Mouse (Mus musculus) heart, embryonic 15.5 days (tissue): ENCODE data around the gene Ceacam16. TPM values are rescaled to one million over a fixed set of nuclear protein-coding genes. Genes with fewer than 3 reads are reported as not detected.

ENCODE experiments used
- ATAC-seq: fragments of 200-750 bp; cut with Nextera tagmentation; replicated peaks from 2 replicates; pipeline ENCODE4 v1.8.0; 2017; ENCODE audit warnings: low read depth, moderate TSS enrichment; ENCODE audit not compliant: insufficient number of reproducible peaks, insufficient read depth, low FRiP score
- H3K27ac ChIP-seq: fragments of 300-500 bp; sonication (generic); 2 replicates; pipeline ENCODE4 v1.5.1; 2015; ENCODE audit warnings: mild to moderate bottlenecking, inconsistent platforms
- H3K27me3 ChIP-seq: fragments of 300-500 bp; sonication (generic); 2 replicates; pipeline ENCODE4 v1.6.1; 2015; ENCODE audit warnings: inconsistent platforms
- H3K36me3 ChIP-seq: fragments of 300-500 bp; sonication (generic); 2 replicates; pipeline ENCODE4 v1.6.1; 2015; ENCODE audit warnings: mild to moderate bottlenecking, inconsistent platforms
- H3K4me1 ChIP-seq: fragments of 300-500 bp; sonication (generic); replicated peaks from 2 replicates; pipeline ENCODE4 v1.6.1; 2015; ENCODE audit warnings: inconsistent platforms
- H3K4me2 ChIP-seq: fragments of 300-500 bp; sonication (generic); 2 replicates; pipeline ENCODE4 v1.6.1; 2015; ENCODE audit warnings: inconsistent platforms, mild to moderate bottlenecking, moderate library complexity
- H3K4me3 ChIP-seq: fragments of 300-500 bp; sonication (generic); 2 replicates; pipeline ENCODE4 v1.5.1; 2015; ENCODE audit warnings: mild to moderate bottlenecking, inconsistent platforms
- H3K9ac ChIP-seq: fragments of 300-500 bp; sonication (generic); 2 replicates; pipeline ENCODE4 v1.6.1; 2015; ENCODE audit warnings: mild to moderate bottlenecking, inconsistent platforms
- H3K9me3 ChIP-seq: fragments of 300-500 bp; sonication (generic); replicated peaks from 2 replicates; pipeline ENCODE4 v1.6.1; 2016; ENCODE audit warnings: inconsistent platforms
- whole genome bisulfite sequencing: fragments of 180-500 bp; shearing (Covaris S2); methylation state at CpG from one replicate; pipeline ENCODE4 v1.1.7; 2015; ENCODE audit warnings: mixed read lengths; 5-methylcytosine and 5-hydroxymethylcytosine counted together
- polyA plus RNA-seq: library from polyadenylated mRNA; unstranded; fragments of >200 nt; fragmentation: Nextera tagmentation; extraction: Ambion mirVana; gene quantifications from 2 replicates; pipeline ENCODE4 v1.2.1, GENCODE M21; 2015

The Ceacam16 gene
- polyA plus RNA-seq, 1 experiment from 2014 or later = not detected

DNA sequence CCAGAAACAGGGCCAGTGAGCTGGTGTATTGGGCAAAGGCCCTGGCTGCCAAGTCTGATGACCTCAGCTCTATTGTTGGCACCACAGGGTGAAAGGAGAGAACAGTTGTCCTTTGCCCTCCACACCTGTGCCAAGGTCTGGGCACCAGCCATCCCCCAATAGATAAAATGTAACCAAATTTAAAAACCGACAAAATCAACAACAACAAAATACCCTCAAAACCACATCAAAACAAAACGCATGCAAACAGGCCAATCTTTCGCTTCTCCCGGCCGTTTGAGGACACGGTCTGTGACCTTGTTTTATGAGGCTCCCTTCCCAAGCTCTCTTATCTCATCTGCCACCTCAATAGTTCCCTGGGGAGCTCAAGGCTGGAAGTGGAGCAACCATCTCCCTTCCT is 5.4 kb upstream of the Ceacam16 start:
- no peak for ATAC-seq
- peaks cover 6% of the 10 kb centered on the region for H3K4me1 ChIP-seq
- no peak overlapping the region for H3K27ac ChIP-seq
- no peak overlapping the region for H3K9ac ChIP-seq
- no peak overlapping the region for H3K4me3 ChIP-seq
- H3K36me3 ChIP-seq = no peaks in the 10 kb centered on the region
- H3K9me3 ChIP-seq = no peaks in the 10 kb centered on the region
- H3K27me3 ChIP-seq = no peaks in the 10 kb centered on the region
- WGBS = 62% methylated on average over 6 of the region's 6 CpGs
- H3K4me2 ChIP-seq = no peak overlapping the region

DNA sequence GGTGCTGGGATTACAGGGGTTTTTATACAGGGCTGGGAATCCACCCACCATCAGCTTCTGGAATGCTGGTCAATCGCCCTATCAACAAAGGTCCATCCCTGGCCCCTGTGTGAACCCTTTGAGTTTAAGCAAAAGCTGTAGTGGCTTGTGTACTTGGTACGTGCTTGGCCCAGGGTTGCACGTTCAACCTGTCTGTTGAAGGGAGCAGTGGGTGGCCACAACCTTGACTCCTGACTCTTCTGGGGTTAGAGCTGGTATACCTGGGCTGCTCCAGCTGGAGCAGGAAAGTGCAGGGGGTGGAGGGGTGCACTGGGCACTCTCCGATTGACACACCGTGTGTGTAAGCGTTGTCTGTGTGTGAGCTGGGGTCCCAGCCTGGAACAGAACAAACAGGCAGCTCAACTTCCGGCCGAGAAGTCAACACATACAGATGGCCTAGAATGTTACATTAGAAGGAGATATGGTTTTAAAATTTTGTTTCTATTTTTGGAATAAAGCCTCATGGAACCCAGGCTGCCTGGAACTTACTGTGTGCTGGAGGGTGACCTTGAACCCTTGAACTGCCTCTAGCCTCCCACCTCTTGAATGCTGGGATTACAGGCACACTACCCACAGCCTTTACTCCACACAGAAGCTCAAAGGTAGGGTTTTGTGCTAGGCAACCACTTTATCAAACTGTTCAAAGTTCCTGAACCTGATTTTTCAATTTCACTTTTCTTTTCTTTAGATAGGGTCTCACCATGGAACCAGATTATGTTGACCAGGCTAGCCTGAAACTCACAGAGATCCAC is 4.3 kb upstream of the Ceacam16 start:
- H3K4me3 ChIP-seq = no peak overlapping the region
- no peak overlapping the region for H3K27ac ChIP-seq
- ATAC-seq = no peak
- no peak overlapping the region for H3K4me2 ChIP-seq
- no peak overlapping the region for H3K9ac ChIP-seq
- H3K9me3 ChIP-seq = no peaks in the 10 kb centered on the region
- no peaks in the 10 kb centered on the region; the same call in 1 of the 2 replicates for H3K4me1 ChIP-seq
- 64% methylated on average over 8 of the region's 8 CpGs for WGBS
- no peaks in the 10 kb centered on the region for H3K36me3 ChIP-seq
- no peaks in the 10 kb centered on the region for H3K27me3 ChIP-seq

DNA sequence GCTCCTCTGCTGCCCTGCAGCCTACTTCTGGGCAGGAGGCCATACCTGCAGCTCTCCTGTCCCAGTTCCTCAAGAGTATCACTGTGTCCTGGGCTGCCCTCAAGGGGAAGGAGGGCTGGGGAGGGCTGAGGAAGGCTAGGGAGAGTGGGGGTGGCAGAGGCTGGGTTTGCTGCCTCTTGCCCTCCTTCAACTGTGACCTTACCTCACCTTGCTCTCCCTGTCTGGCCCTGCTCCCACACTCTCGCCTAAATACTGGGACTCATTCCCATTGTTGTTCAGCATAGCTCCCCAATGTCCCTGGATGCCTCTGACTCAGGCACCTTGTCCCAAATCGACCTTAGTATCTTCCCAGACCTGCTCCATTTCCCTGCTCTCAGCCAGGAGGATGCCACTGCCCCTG is 3.1 kb upstream of the Ceacam16 start:
- no peaks in the 10 kb centered on the region for H3K36me3 ChIP-seq
- H3K4me2 ChIP-seq = no peak overlapping the region
- no peak for ATAC-seq
- WGBS = 36% methylated on average over 2 of the region's 2 CpGs
- no peak overlapping the region for H3K27ac ChIP-seq
- no peaks in the 10 kb centered on the region; the same call in 1 of the 2 replicates for H3K4me1 ChIP-seq
- H3K4me3 ChIP-seq = no peak overlapping the region
- H3K9me3 ChIP-seq = no peaks in the 10 kb centered on the region
- no peak overlapping the region for H3K9ac ChIP-seq
- H3K27me3 ChIP-seq = no peaks in the 10 kb centered on the region

DNA sequence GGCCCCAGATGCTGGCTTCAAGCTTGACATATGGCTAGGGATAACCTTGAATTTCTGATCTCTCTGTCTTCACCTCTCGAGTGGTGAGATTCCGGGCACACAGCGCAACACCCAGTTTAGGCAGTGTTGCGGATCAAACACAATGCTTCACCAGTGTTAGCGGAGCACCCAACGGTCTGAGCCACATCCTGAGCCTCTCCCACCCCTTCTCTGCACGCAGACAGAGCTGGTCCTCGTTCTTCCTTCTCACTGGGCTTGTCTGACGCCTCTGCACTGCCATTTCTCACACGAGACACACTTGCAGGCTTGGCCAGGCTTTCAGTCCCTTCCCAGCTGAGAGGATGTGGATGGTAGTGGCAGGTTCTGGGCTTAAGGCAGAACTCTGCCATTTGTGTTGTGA is 1.4 kb downstream of the Ceacam16 start:
- Histone ChIP-seq H3K36me3 (no peaks in the 10 kb centered on the region), H3K27me3 (no peaks in the 10 kb centered on the region; the same call in 1 of the 2 replicates), H3K4me2 (no peak overlapping the region), H3K4me1 (no peaks in the 10 kb centered on the region), H3K27ac (no peak overlapping the region), H3K4me3 (no peak overlapping the region), H3K9ac (no peak overlapping the region), H3K9me3 (no peaks in the 10 kb centered on the region)
- WGBS = 58% methylated on average over 10 of the region's 10 CpGs
- ATAC-seq = no peak

DNA sequence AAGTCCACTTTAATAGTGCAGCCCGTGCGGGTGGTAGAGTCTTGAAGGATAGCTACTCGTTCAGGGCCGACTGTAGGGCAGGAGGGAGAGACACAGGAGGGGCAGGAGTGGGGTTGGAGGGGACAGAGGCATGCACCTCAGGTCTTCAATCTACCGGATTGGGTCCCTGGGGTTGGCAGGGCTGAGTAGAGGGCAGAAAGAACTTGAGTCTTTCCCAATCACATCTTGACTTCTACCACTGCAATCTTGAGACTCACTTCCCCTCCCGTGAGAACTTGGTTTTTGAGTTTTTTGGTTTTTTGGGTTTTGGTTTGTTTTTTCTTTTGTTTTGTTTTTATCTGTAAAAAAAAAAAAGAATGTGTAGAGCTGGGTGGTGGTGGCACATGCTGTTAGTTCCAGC is 4.8 kb downstream of the Ceacam16 start:
- Histone ChIP-seq H3K27me3 (peaks cover 20% of the 10 kb centered on the region), H3K36me3 (no peaks in the 10 kb centered on the region), H3K9ac (no peak overlapping the region), H3K4me2 (no peak overlapping the region), H3K9me3 (no peaks in the 10 kb centered on the region), H3K4me1 (peaks cover 6% of the 10 kb centered on the region; the same call in 1 of the 2 replicates), H3K27ac (no peak overlapping the region), H3K4me3 (no peak overlapping the region)
- WGBS = 78% methylated on average over 6 of the region's 6 CpGs
- ATAC-seq = no peak

DNA sequence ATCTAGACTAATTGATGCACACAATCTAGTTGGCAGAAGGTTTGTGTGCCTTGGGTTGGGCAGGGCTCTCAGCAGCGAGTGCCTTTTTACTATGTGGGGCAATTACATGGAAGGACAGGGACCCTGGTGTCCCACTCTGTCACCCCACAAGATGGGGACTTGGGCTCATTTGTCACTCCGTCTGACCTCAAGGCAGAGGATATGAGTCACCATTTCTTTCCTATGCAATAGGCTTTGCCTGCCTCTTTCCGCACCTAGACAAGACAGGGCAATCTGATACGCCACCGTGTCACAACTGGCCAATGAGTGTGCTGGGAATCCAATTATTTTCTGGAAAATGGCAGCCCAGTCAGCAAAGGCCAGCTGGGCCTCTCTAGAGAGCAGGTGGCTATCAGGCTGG is 5.4 kb downstream of the Ceacam16 start:
- no peak overlapping the region for H3K4me2 ChIP-seq
- H3K9me3 ChIP-seq = no peaks in the 10 kb centered on the region
- no peak overlapping the region for H3K27ac ChIP-seq
- peaks cover 6% of the 10 kb centered on the region; the same call in 1 of the 2 replicates for H3K4me1 ChIP-seq
- 72% methylated on average over 5 of the region's 5 CpGs for WGBS
- H3K27me3 ChIP-seq = peaks cover 26% of the 10 kb centered on the region
- no peak for ATAC-seq
- no peaks in the 10 kb centered on the region for H3K36me3 ChIP-seq
- H3K4me3 ChIP-seq = no peak overlapping the region
- H3K9ac ChIP-seq = no peak overlapping the region

DNA sequence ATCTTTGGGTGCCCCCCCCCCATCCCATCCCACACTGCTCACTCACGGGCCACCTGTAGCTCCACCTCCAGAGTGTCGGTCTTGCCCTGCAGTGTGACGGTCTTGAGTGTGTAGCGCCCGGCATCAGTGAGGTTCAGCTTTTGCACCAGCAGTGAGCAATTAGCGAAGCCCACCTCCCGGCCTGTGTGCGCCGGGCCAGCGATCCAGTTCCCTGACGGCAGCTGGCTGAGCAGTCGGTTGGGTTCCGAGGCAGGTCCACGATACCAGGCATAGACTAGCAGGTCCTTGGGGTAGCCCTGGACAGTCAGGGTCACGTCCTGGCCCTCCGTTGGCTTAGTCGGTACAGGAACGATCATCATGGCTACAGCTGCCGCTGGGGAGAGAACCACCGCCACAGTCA is 7.6 kb downstream of the Ceacam16 start:
- WGBS = 83% methylated on average over 20 of the region's 20 CpGs
- Histone ChIP-seq H3K4me3 (no peak overlapping the region), H3K9me3 (no peaks in the 10 kb centered on the region), H3K9ac (no peak overlapping the region), H3K4me1 (peaks cover 6% of the 10 kb centered on the region; the same call in 1 of the 2 replicates), H3K27ac (no peak overlapping the region), H3K36me3 (no peaks in the 10 kb centered on the region), H3K4me2 (no peak overlapping the region), H3K27me3 (peaks cover 29% of the 10 kb centered on the region)
- ATAC-seq = no peak

DNA sequence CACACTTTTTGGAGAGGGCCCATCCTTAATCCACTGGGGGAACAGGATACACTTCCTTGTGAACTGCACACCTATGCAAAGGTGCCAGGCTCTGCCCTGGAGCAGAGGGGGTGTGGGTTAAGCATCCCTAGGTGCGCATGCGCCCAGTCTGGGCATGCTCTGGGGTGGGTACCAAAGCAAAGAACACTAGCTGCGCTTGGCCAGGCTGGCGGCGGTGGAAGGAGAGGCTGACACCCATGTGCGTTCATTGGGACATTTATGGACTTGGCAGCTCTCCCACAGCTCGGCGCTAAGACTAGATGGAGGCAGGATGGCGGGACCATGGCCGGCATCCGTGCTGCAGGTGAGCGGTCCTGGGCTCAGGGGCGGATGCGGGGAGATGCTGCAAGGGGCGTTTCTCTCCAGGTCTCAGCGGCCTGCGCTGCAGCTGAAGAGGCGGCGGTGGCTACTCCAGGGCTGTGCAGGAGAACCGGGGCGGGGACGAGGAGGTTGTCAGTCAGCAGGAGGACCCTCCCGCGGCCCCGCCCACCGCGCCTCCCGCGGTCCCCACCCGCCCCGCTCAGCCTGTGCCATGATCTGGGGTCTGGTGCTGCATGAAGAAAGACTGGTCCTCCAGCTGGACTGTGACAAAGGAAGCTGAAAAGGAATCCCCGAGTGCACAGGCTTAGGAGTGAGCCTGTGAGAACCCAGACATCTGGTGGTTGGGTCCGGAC is 9.1 kb downstream of the Ceacam16 start, which contains the start of gene Gm19345:
Gene Gm19345 (plus strand): TSS at position 146 of the 713 bp plus-strand sequence.
- Histone ChIP-seq H3K9ac (no peak within 1 kb of the TSS), H3K4me3 (peak within 1 kb of the TSS; percentile 19; the same call in 1 of the 2 replicates)

DNA sequence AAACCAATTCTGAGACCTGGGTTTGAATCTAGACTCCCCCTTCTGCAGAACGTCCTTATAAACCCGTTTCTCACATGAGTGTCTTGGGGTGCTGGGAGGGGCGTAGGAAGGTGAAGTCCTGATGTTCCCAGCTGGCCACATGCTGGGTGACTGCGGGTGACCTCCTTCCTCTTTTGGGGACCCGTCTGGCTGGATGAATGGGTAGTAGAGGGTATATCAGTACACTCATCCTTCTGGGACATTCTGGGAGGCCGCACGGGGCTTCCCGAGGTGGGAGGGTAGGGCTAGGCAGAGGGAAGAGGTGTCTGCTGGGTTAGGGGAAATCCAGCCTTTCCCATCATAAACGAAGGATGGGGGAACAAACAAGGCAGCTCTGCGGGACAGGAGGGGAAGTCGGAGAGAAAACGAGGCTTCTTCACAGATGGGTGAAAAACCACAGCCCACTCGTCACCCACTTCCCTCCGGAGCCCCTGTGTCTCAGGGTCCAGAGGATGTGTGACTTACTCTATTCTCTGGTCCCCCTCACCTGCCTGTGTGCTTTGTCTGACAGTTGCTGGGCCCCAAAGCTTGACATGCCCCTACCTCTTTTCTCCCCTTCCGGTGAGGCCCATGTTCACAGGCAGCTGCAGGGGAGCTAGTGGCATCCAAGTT is 16.5 kb downstream of the Ceacam16 start:
- H3K27ac ChIP-seq = no peak overlapping the region
- H3K4me1 ChIP-seq = peaks cover 12% of the 10 kb centered on the region
- no peaks in the 10 kb centered on the region for H3K36me3 ChIP-seq
- H3K9ac ChIP-seq = no peak overlapping the region
- peaks cover 25% of the 10 kb centered on the region for H3K27me3 ChIP-seq
- WGBS = 56% methylated on average over 15 of the region's 15 CpGs
- H3K4me2 ChIP-seq = no peak overlapping the region; the same call in 1 of the 2 replicates
- no peak overlapping the region for H3K4me3 ChIP-seq
- H3K9me3 ChIP-seq = no peaks in the 10 kb centered on the region
- ATAC-seq = no peak

More for the DNA sequence above, 9.1 kb downstream of the Ceacam16 start, which contains the start of gene Gm19345:
- no peaks in the 10 kb centered on the region for H3K36me3 ChIP-seq
- no peak; the same call in 1 of the 2 replicates for ATAC-seq
- H3K27ac ChIP-seq = no peak within 1 kb of the TSS
- peak within 1 kb of the TSS; percentile 48 for H3K4me2 ChIP-seq
- peaks cover 29% of the 10 kb centered on the region for H3K27me3 ChIP-seq
- peaks cover 13% of the 10 kb centered on the region for H3K4me1 ChIP-seq
- 3% methylated on average over 33 of the region's 33 CpGs for WGBS
- no peaks in the 10 kb centered on the region for H3K9me3 ChIP-seq

DNA sequence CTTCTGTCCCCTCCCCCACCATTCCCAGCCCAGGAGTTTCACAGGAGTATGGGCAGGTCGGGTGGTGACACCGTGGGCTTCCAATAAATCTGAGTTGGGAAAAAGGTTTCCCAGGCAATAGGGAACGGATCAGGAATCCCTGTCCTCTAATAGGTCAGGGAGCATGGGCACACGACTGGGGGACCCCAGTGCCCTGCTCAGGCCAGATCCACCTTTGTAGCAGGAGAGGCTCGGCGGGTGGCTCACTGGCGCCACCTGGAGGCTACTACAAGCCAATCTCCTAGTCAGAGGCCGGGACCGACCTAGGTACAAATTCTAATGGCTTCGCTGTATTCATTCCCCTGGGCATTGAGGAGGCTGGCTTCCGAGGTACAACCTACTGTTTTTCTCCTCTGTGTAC is 17.5 kb downstream of the Ceacam16 start:
- H3K27ac ChIP-seq = no peak overlapping the region
- peaks cover 25% of the 10 kb centered on the region for H3K27me3 ChIP-seq
- 0 out of 2 replicates have a peak, but pooled peaks have one; percentile 13 for ATAC-seq
- no peaks in the 10 kb centered on the region for H3K36me3 ChIP-seq
- no peaks in the 10 kb centered on the region for H3K9me3 ChIP-seq
- H3K4me1 ChIP-seq = peaks cover 12% of the 10 kb centered on the region
- WGBS = 2% methylated on average over 11 of the region's 11 CpGs
- no peak overlapping the region; the same call in 1 of the 2 replicates for H3K4me2 ChIP-seq
- H3K9ac ChIP-seq = no peak overlapping the region
- no peak overlapping the region for H3K4me3 ChIP-seq

DNA sequence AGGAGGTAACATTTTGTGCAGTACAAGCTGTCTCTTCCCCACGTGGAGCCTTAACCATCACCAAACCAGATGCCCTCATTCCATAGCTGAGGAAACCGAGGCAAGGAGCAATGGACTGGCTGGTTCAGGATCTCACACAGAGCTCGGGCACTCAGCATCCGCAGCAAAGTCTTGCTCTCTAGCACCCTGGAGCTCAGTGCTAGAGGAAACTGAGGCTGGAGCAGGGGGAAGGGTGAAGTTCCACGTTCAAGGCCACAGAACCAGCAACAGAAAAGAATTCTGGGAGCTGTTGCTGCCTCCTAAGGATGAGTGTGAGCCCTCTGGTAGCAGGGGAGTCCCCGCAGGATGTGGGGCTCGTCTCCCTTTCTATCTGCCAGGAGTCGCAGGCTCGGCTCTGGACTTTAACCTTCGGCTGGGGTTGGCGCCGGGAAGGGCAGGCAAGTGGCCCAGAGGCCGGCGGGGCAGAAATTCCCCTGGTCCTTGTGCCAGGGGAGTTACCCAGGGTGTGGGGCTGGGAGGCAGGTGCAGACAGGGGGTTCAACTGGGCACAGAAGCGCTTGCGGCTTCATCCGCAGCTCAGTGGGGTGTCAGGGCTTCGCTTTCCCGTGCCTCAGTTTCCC is 18.1 kb downstream of the Ceacam16 start:
- H3K27ac ChIP-seq = no peak overlapping the region
- no peak overlapping the region for H3K9ac ChIP-seq
- ATAC-seq = no peak
- H3K27me3 ChIP-seq = peaks cover 25% of the 10 kb centered on the region
- no peak overlapping the region for H3K4me2 ChIP-seq
- WGBS = 28% methylated on average over 19 of the region's 19 CpGs
- H3K4me3 ChIP-seq = no peak overlapping the region
- H3K36me3 ChIP-seq = no peaks in the 10 kb centered on the region
- H3K4me1 ChIP-seq = peaks cover 12% of the 10 kb centered on the region
- H3K9me3 ChIP-seq = no peaks in the 10 kb centered on the region
